Mouse (Mus musculus): ENCODE results near the gene Gpc3. TPM values are rescaled to one million over a fixed set of nuclear protein-coding genes. Genes with fewer than 3 reads are reported as not detected.

The Gpc3 gene
- polyA plus RNA-seq, 1 experiment from 2014 or later, result 634 TPM

DNA sequence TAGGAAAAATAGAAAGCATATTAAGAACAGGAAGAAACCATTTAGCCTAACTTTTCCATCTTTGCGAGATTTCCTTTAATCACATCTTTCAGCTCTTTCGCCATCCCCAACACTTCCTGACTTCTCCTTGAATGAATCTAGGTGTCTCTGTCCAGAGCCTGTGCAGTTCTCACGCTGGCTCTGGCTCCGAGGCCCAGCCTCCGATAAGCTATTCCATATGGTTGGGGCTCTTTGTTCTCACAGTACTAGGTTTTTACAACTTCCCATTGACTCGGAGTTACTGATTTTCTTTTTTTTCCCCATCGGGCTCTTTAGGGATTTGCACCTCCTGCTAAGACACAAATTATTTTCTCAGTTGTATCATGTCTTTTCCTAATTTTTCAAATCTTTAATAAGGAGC, 381.8 kb downstream of the Gpc3 start:
- ATAC-seq (replicated peaks; ENCODE audit: low FRiP score, low TSS enrichment, low read depth), result no peak
- Histone ChIP-seq H3K4me2 (ENCODE audit: low read length) (no peak overlapping the region), H3K36me3 (ENCODE audit: control insufficient read depth, insufficient read depth, low read length) (no peaks in the 10 kb centered on the region), H3K4me1 (replicated peaks; ENCODE audit: control insufficient read depth, insufficient read depth, low read length) (no peaks in the 10 kb centered on the region), H3K9me3 (ENCODE audit: control insufficient read depth, low read length) (no peaks in the 10 kb centered on the region), H3K9ac (ENCODE audit: low read length) (no peak overlapping the region), H3K27ac (ENCODE audit: low read depth) (no peak overlapping the region), H3K27me3 (replicated peaks; ENCODE audit: control insufficient read depth, insufficient read depth, low read length) (0 out of 2 replicates have a peak, but pooled peaks cover 3% of the 10 kb centered on the region), H3K4me3 (ENCODE audit: low read depth, low read length) (no peak overlapping the region)
- no peak for DNase-seq (ENCODE audit: low spot score)
- WGBS, result 58% methylated on average over 7 of the region's 7 CpGs

DNA sequence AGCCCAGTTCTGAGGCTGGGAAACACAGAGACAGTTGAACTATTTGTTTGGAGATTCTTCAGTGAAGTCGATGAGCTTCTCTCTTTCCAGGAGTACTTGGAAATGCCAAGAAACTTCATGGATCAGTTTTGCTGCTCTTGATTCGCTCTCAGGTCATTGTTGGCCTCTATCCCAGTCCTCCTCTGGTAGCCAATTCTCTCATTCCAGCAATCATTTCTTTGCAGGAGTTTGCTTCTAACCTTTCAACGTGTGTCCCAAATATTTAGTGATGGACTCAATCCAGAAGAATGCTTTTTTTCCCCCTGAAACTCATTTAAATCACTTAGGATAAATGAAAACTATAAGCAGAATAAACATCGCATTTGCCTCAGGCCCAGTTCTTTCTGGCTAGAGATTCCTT, 383.0 kb downstream of the Gpc3 start:
- Histone ChIP-seq H3K9ac (ENCODE audit: low read length) (no peak overlapping the region), H3K9me3 (ENCODE audit: control insufficient read depth, low read length) (no peaks in the 10 kb centered on the region), H3K27me3 (replicated peaks; ENCODE audit: control insufficient read depth, insufficient read depth, low read length) (0 out of 2 replicates have a peak, but pooled peaks cover 3% of the 10 kb centered on the region), H3K36me3 (ENCODE audit: control insufficient read depth, insufficient read depth, low read length) (no peaks in the 10 kb centered on the region), H3K4me2 (ENCODE audit: low read length) (no peak overlapping the region), H3K4me1 (replicated peaks; ENCODE audit: control insufficient read depth, insufficient read depth, low read length) (no peaks in the 10 kb centered on the region), H3K27ac (ENCODE audit: low read depth) (no peak overlapping the region), H3K4me3 (ENCODE audit: low read depth, low read length) (no peak overlapping the region)
- whole genome bisulfite sequencing, result 66% methylated on average over 4 of the region's 4 CpGs
- ATAC-seq (replicated peaks; ENCODE audit: low FRiP score, low TSS enrichment, low read depth) (no peak), DNase-seq (ENCODE audit: low spot score) (no peak)

MicroRNA genes within 50 kb of the gene (microRNA counts, 519-probe panel; counts per million panel counts)
- not detected for microRNA mmu-miR-717

Small RNA genes lying within 50 kb of the gene (microRNA-seq; reads per million reads assigned to microRNA genes)
- not detected for gene Mir6384
- gene Mir717, result not detected

Other genes starting within 250 kb of the Gpc3 start
- gene Ccdc160, start 177.2 kb upstream of the Gpc3 start, polyA plus RNA-seq (2014; fragmentation: Nextera tagmentation; extraction: Ambion mirVana), result 3.3 and 4.2 TPM in 2 replicates

Data from intestine, embryonic 14.5 days (tissue).